Mouse (Mus musculus): Measurements from ENCODE around the gene Cdkl4. TPM values are rescaled to one million over a fixed set of nuclear protein-coding genes. Genes with fewer than 3 reads are reported as not detected.
"Not testable (repeated sequence)": the region's sequence is repeated elsewhere in the genome, so short reads cannot be mapped to it uniquely, and the experiment has no call there.

Gene Cdkl4
- total and polyA plus RNA-seq, 2 experiments from 2014 or later = 5.4 to 6.9 TPM

- DNase-seq (ENCODE audit: low spot score); H3K4me2 ChIP-seq (ENCODE audit: low read depth, low read length, poor library complexity, severe bottlenecking): not testable (repeated sequence)
Observed at GRCm38 (mm10) chr17:80569718-80570117, 7.9 kb downstream of the Cdkl4 start.

GRCm38 (mm10) chr17:80568842-80569601, 8.6 kb downstream of the Cdkl4 start:
- ATAC-seq (ENCODE audit: low FRiP score) = no peak

More at GRCm38 (mm10) chr17:80569718-80570117, 7.9 kb downstream of the Cdkl4 start:
- TF ChIP-seq CTCF (IDR thresholded peaks at IDR 0.05) = peak; percentile 28; the same call in 1 of the 2 replicates
- not testable (repeated sequence) for H3K27me3 ChIP-seq (ENCODE audit: insufficient read depth, low read length); H3K4me3 ChIP-seq (ENCODE audit: low read depth, low read length); H3K36me3 ChIP-seq (ENCODE audit: insufficient read depth, low read length); ATAC-seq (ENCODE audit: low FRiP score); H3K4me1 ChIP-seq (ENCODE audit: insufficient read depth, low read length); H3K9me3 ChIP-seq (ENCODE audit: low read length); H3K27ac ChIP-seq (ENCODE audit: low read depth, low read length); H3K9ac ChIP-seq (replicated peaks; ENCODE audit: low read length, poor library complexity, severe bottlenecking)
- 96% methylated on average over 1 of the region's 2 CpGs for WGBS

GRCm38 (mm10) chr17:80568441-80568840, 9.2 kb downstream of the Cdkl4 start:
- no peaks in the 10 kb centered on the region for H3K27me3 ChIP-seq (ENCODE audit: insufficient read depth, low read length)
- H3K27ac ChIP-seq (ENCODE audit: low read depth, low read length) = no peak overlapping the region
- H3K4me1 ChIP-seq (ENCODE audit: insufficient read depth, low read length) = no peaks in the 10 kb centered on the region
- no peak overlapping the region for H3K4me2 ChIP-seq (ENCODE audit: low read depth, low read length, poor library complexity, severe bottlenecking)
- 79% methylated on average over 2 of the region's 2 CpGs for WGBS
- no peaks in the 10 kb centered on the region for H3K9me3 ChIP-seq (ENCODE audit: low read length)
- DNase-seq (ENCODE audit: low spot score) = no peak
- TF ChIP-seq CTCF (IDR thresholded peaks at IDR 0.05) = no peak
- no peak overlapping the region for H3K4me3 ChIP-seq (ENCODE audit: low read depth, low read length)
- no peak for ATAC-seq (ENCODE audit: low FRiP score)
- H3K36me3 ChIP-seq (ENCODE audit: insufficient read depth, low read length) = no peaks in the 10 kb centered on the region
- H3K9ac ChIP-seq (replicated peaks; ENCODE audit: low read length, poor library complexity, severe bottlenecking) = no peak overlapping the region

More at GRCm38 (mm10) chr17:80568842-80569601, 8.6 kb downstream of the Cdkl4 start:
- H3K36me3 ChIP-seq (ENCODE audit: insufficient read depth, low read length) = no peaks in the 10 kb centered on the region
- no peak overlapping the region for H3K9ac ChIP-seq (replicated peaks; ENCODE audit: low read length, poor library complexity, severe bottlenecking)
- H3K4me1 ChIP-seq (ENCODE audit: insufficient read depth, low read length) = no peaks in the 10 kb centered on the region
- no peak overlapping the region for H3K4me2 ChIP-seq (ENCODE audit: low read depth, low read length, poor library complexity, severe bottlenecking)
- TF ChIP-seq CTCF (IDR thresholded peaks at IDR 0.05) = no peak
- H3K27ac ChIP-seq (ENCODE audit: low read depth, low read length) = no peak overlapping the region
- H3K27me3 ChIP-seq (ENCODE audit: insufficient read depth, low read length) = no peaks in the 10 kb centered on the region
- H3K9me3 ChIP-seq (ENCODE audit: low read length) = no peaks in the 10 kb centered on the region
- no peak for DNase-seq (ENCODE audit: low spot score)
- 93% methylated on average over 6 of the region's 6 CpGs for WGBS
- no peak overlapping the region for H3K4me3 ChIP-seq (ENCODE audit: low read depth, low read length)

- TF ChIP-seq CTCF (IDR thresholded peaks at IDR 0.05) = peak; percentile 69
- DNase-seq (ENCODE audit: low spot score) (peak; percentile 26), ATAC-seq (ENCODE audit: low FRiP score) (no peak)
- no peaks in the 10 kb centered on the region for H3K4me1 ChIP-seq (ENCODE audit: insufficient read depth, low read length)
- 69% methylated on average over 3 of the region's 3 CpGs for WGBS
- no peak overlapping the region for H3K4me3 ChIP-seq (ENCODE audit: low read depth, low read length)
- no peaks in the 10 kb centered on the region for H3K27me3 ChIP-seq (ENCODE audit: insufficient read depth, low read length)
- H3K36me3 ChIP-seq (ENCODE audit: insufficient read depth, low read length) = no peaks in the 10 kb centered on the region
- no peak overlapping the region for H3K9ac ChIP-seq (replicated peaks; ENCODE audit: low read length, poor library complexity, severe bottlenecking)
- no peak overlapping the region for H3K27ac ChIP-seq (ENCODE audit: low read depth, low read length)
- no peaks in the 10 kb centered on the region for H3K9me3 ChIP-seq (ENCODE audit: low read length)
- H3K4me2 ChIP-seq (ENCODE audit: low read depth, low read length, poor library complexity, severe bottlenecking) = no peak overlapping the region
Observed at GRCm38 (mm10) chr17:80564611-80564924, 13.0 kb downstream of the Cdkl4 start.

GRCm38 (mm10) chr17:80563762-80564610, 13.6 kb downstream of the Cdkl4 start:
- H3K27me3 ChIP-seq (ENCODE audit: insufficient read depth, low read length); H3K4me3 ChIP-seq (ENCODE audit: low read depth, low read length); H3K4me2 ChIP-seq (ENCODE audit: low read depth, low read length, poor library complexity, severe bottlenecking); H3K9ac ChIP-seq (replicated peaks; ENCODE audit: low read length, poor library complexity, severe bottlenecking); DNase-seq (ENCODE audit: low spot score); H3K4me1 ChIP-seq (ENCODE audit: insufficient read depth, low read length); ATAC-seq (ENCODE audit: low FRiP score); H3K36me3 ChIP-seq (ENCODE audit: insufficient read depth, low read length); H3K9me3 ChIP-seq (ENCODE audit: low read length); H3K27ac ChIP-seq (ENCODE audit: low read depth, low read length): not testable (repeated sequence)
- WGBS = 95% methylated on average over 27 of the region's 27 CpGs

- no peak overlapping the region for H3K4me3 ChIP-seq (ENCODE audit: low read depth, low read length)
- H3K4me2 ChIP-seq (ENCODE audit: low read depth, low read length, poor library complexity, severe bottlenecking) = no peak overlapping the region
- H3K27me3 ChIP-seq (ENCODE audit: insufficient read depth, low read length) = no peaks in the 10 kb centered on the region
- no peak for ATAC-seq (ENCODE audit: low FRiP score)
- 77% methylated on average over 5 of the region's 5 CpGs for WGBS
- DNase-seq (ENCODE audit: low spot score) = no peak
- H3K27ac ChIP-seq (ENCODE audit: low read depth, low read length) = no peak overlapping the region
- H3K36me3 ChIP-seq (ENCODE audit: insufficient read depth, low read length) = no peaks in the 10 kb centered on the region
- no peaks in the 10 kb centered on the region for H3K4me1 ChIP-seq (ENCODE audit: insufficient read depth, low read length)
- H3K9ac ChIP-seq (replicated peaks; ENCODE audit: low read length, poor library complexity, severe bottlenecking) = no peak overlapping the region
- H3K9me3 ChIP-seq (ENCODE audit: low read length) = no peaks in the 10 kb centered on the region
- TF ChIP-seq CTCF (IDR thresholded peaks at IDR 0.05) = no peak
Observed at GRCm38 (mm10) chr17:80562792-80563191, 14.8 kb downstream of the Cdkl4 start.

All from midbrain, postnatal 0 days (tissue).